Mouse (Mus musculus) megakaryocyte, adult 5-6 weeks (primary cell): ENCODE measurements around the gene Ttc21a. TPM values are rescaled to one million over a fixed set of nuclear protein-coding genes. Genes with fewer than 3 reads are reported as not detected.

ENCODE experiments used
- total RNA-seq, 2 experiments: library from RNA; stranded (forward) in 1 of 2; stranded (reverse) in 1 of 2; fragments of 153-499, 151-499 nt in 1 of 2; fragments of 221-1000, 200-1000 nt in 1 of 2; gene quantifications; 2 replicates each; pipeline versions ENCODE4 v1.2.3 to v1.2.4; 2015 to 2017

Ttc21a gene
- total RNA-seq, 2 experiments from 2014 or later: 0.22 to 0.55 TPM

Other genes with a start within 250 kb of the Ttc21a start
- not detected in 2 replicates for gene Scn10a, start 218.3 kb upstream of the Ttc21a start, total RNA-seq (2015)
- gene Scn10a, start 218.3 kb upstream of the Ttc21a start, total RNA-seq (2017): not detected in 2 replicates
- not detected in 2 replicates for gene Scn11a, start 112.2 kb upstream of the Ttc21a start, total RNA-seq (2015)
- gene Scn11a, start 112.2 kb upstream of the Ttc21a start, total RNA-seq (2017): not detected in 2 replicates
- gene Wdr48, start 42.7 kb upstream of the Ttc21a start, total RNA-seq (2015): 49.1 and 62.1 TPM in 2 replicates
- 40.8 and 56.3 TPM in 2 replicates for gene Wdr48, start 42.7 kb upstream of the Ttc21a start, total RNA-seq (2017)
- 3.2 and 4.5 TPM in 2 replicates for gene Gorasp1, start within 50 bp of the Ttc21a start, total RNA-seq (2015)
- gene Gorasp1, start within 50 bp of the Ttc21a start, total RNA-seq (2017): 2.3 and 3.9 TPM in 2 replicates
- 7.9 and 11.6 TPM in 2 replicates for gene Csrnp1, start 47.1 kb downstream of the Ttc21a start, total RNA-seq (2015)
- gene Csrnp1, start 47.1 kb downstream of the Ttc21a start, total RNA-seq (2017): 11.8 and 12.5 TPM in 2 replicates
- 0.09 TPM in 1 of 2 replicates, not detected in the other for gene Xirp1, start 86.0 kb downstream of the Ttc21a start, total RNA-seq (2015)
- gene Xirp1, start 86.0 kb downstream of the Ttc21a start, total RNA-seq (2017): not detected in 2 replicates
- gene Cx3cr1, start 132.3 kb downstream of the Ttc21a start, total RNA-seq (2015): 88.0 and 95.4 TPM in 2 replicates
- 111 and 114 TPM in 2 replicates for gene Cx3cr1, start 132.3 kb downstream of the Ttc21a start, total RNA-seq (2017)
- gene Ccr8, start 154.5 kb downstream of the Ttc21a start, total RNA-seq (2015): not detected in 2 replicates
- not detected in 2 replicates for gene Ccr8, start 154.5 kb downstream of the Ttc21a start, total RNA-seq (2017)
- 19.1 and 21.9 TPM in 2 replicates for gene Slc25a38, start 172.8 kb downstream of the Ttc21a start, total RNA-seq (2015)
- gene Slc25a38, start 172.8 kb downstream of the Ttc21a start, total RNA-seq (2017): 26.6 and 32.4 TPM in 2 replicates
- 2,172 and 2,241 TPM in 2 replicates for gene Rpsa, start 190.1 kb downstream of the Ttc21a start, total RNA-seq (2015)
- gene Rpsa, start 190.1 kb downstream of the Ttc21a start, total RNA-seq (2017): 3,573 and 3,619 TPM in 2 replicates
- not detected in 2 replicates for gene Mobp, start 212.1 kb downstream of the Ttc21a start, total RNA-seq (2015)
- gene Mobp, start 212.1 kb downstream of the Ttc21a start, total RNA-seq (2017): not detected in 2 replicates